Mouse (Mus musculus) MEL (cell line): Measurements from ENCODE around the gene D5Ertd579e. TPM values are rescaled to one million over a fixed set of nuclear protein-coding genes. Genes with fewer than 3 reads are reported as not detected.

Source experiments
- DNase-seq: peaks from one replicate; pipeline ENCODE4 v3.0.0; 2011; ENCODE audit warnings: low read depth, low spot score
- H3K27ac ChIP-seq: 2 replicates; pipeline ENCODE4 v1.5.1; 2012; ENCODE audit warnings: low read depth, mild to moderate bottlenecking, control low read depth, low read length, moderate library complexity; ENCODE audit not compliant: control insufficient read depth
- H3K27me3 ChIP-seq, 2 experiments: fragments of 150-350 bp in 1 of 2; sonication (generic) in 1 of 2; 2 replicates each; pipeline ENCODE4 v1.6.1; 2012; ENCODE audit warnings: low read length in 2 of 2, mild to moderate bottlenecking in 2 of 2, improper control_type of control experiment in 1 of 2, moderate library complexity in 1 of 2; ENCODE audit not compliant: insufficient read depth in 2 of 2, control insufficient read depth in 1 of 2
- H3K36me3 ChIP-seq, 2 experiments: 2 replicates each; pipeline ENCODE4 v1.6.1; 2012 to 2014; ENCODE audit warnings: low read length in 2 of 2, improper control_type of control experiment in 1 of 2, inconsistent platforms in 1 of 2, mild to moderate bottlenecking in 1 of 2; ENCODE audit not compliant: insufficient read depth in 2 of 2, control insufficient read depth in 1 of 2
- H3K4me1 ChIP-seq, 2 experiments: fragments of 150-350 bp in 1 of 2; sonication (generic) in 1 of 2; 2 replicates each; pipeline ENCODE4 v1.6.1; 2012; ENCODE audit warnings: low read length in 2 of 2, improper control_type of control experiment in 1 of 2, mild to moderate bottlenecking in 1 of 2; ENCODE audit not compliant: insufficient read depth in 2 of 2, control insufficient read depth in 1 of 2
- H3K4me3 ChIP-seq, 2 experiments: fragments of 150-350 bp in 1 of 2; sonication (generic) in 1 of 2; 2 replicates each; pipeline ENCODE4 v1.5.1; 2012; ENCODE audit warnings: low read depth in 2 of 2, low read length in 2 of 2, mild to moderate bottlenecking in 2 of 2, moderate library complexity in 2 of 2, control low read depth in 1 of 2, improper control_type of control experiment in 1 of 2; ENCODE audit not compliant: control insufficient read depth in 1 of 2, insufficient read depth in 1 of 2
- H3K79me2 ChIP-seq: 2 replicates; pipeline ENCODE4 v1.6.1; 2012; ENCODE audit warnings: mild to moderate bottlenecking, low read length, moderate library complexity; ENCODE audit not compliant: control insufficient read depth, poor library complexity, insufficient read depth
- H3K9ac ChIP-seq: 2 replicates; pipeline ENCODE4 v1.6.1; 2012; ENCODE audit warnings: low read depth, mild to moderate bottlenecking, control low read depth, low read length, moderate library complexity; ENCODE audit not compliant: control insufficient read depth, poor library complexity, severe bottlenecking
- H3K9me3 ChIP-seq: fragments of 150-350 bp; sonication (generic); replicated peaks from 2 replicates; pipeline ENCODE4 v1.6.1; 2012; ENCODE audit warnings: mild to moderate bottlenecking, low read length, improper control_type of control experiment, moderate library complexity; ENCODE audit not compliant: insufficient read depth
- BHLHE40 ChIP-seq: IDR thresholded peaks from 2 replicates; pipeline ENCODE4 v1.6.1; 2012; ENCODE audit warnings: low read depth, mild to moderate bottlenecking, inconsistent platforms, low read length, improper control_type of control experiment, borderline replicate concordance
- CHD1 ChIP-seq: IDR thresholded peaks from 2 replicates; pipeline ENCODE4 v1.6.1; 2012; ENCODE audit warnings: low read depth, mild to moderate bottlenecking, inconsistent platforms, low read length, improper control_type of control experiment
- CHD2 ChIP-seq: IDR thresholded peaks from 2 replicates; pipeline ENCODE4 v1.6.1; 2011; ENCODE audit warnings: low read length, improper control_type of control experiment
- CTCF ChIP-seq, 3 experiments: IDR thresholded peaks in 2 of 3; conservative IDR thresholded peaks in 1 of 3; 2 replicates each; pipeline ENCODE4 v1.5.1; 2011 to 2012; ENCODE audit warnings: low read length in 3 of 3, low read depth in 2 of 3, mild to moderate bottlenecking in 2 of 3, improper control_type of control experiment in 1 of 3, inconsistent platforms in 1 of 3, mixed read lengths in 1 of 3, moderate library complexity in 1 of 3; ENCODE audit not compliant: control insufficient read depth in 1 of 3, insufficient read depth in 1 of 3, poor library complexity in 1 of 3, severe bottlenecking in 1 of 3
- ELF1 ChIP-seq: IDR thresholded peaks from 2 replicates; pipeline ENCODE4 v1.6.1; 2014; ENCODE audit warnings: low read depth, mild to moderate bottlenecking, inconsistent platforms, low read length, improper control_type of control experiment, moderate library complexity
- EP300 ChIP-seq, 2 experiments: IDR thresholded peaks; 2 replicates each; pipeline ENCODE4 v1.6.1; 2011; ENCODE audit warnings: improper control_type of control experiment in 2 of 2, low read length in 2 of 2, low read depth in 1 of 2, mild to moderate bottlenecking in 1 of 2
- ETS1 ChIP-seq: IDR thresholded peaks from 2 replicates; pipeline ENCODE4 v1.6.1; 2012; ENCODE audit warnings: low read depth, mild to moderate bottlenecking, inconsistent platforms, low read length, improper control_type of control experiment, moderate library complexity
- GABPA ChIP-seq: IDR thresholded peaks from 2 replicates; pipeline ENCODE4 v1.6.1; 2012; ENCODE audit warnings: low read depth, mild to moderate bottlenecking, inconsistent platforms, low read length, improper control_type of control experiment, moderate library complexity
- GATA1 ChIP-seq: IDR thresholded peaks from 2 replicates; pipeline ENCODE4 v1.6.1; 2011; ENCODE audit warnings: low read depth, low read length, improper control_type of control experiment
- HCFC1 ChIP-seq: IDR thresholded peaks from 2 replicates; pipeline ENCODE4 v1.6.1; 2012; ENCODE audit warnings: low read depth, mild to moderate bottlenecking, inconsistent platforms, low read length, improper control_type of control experiment, moderate library complexity
- MAFK ChIP-seq: IDR thresholded peaks from 2 replicates; pipeline ENCODE4 v1.6.1; 2011; ENCODE audit warnings: low read depth, mild to moderate bottlenecking, low read length, improper control_type of control experiment, borderline replicate concordance
- MAX ChIP-seq: IDR thresholded peaks from 2 replicates; pipeline ENCODE4 v1.6.1; 2011; ENCODE audit warnings: low read length, improper control_type of control experiment
- MAZ ChIP-seq: IDR thresholded peaks from 2 replicates; pipeline ENCODE4 v1.6.1; 2012; ENCODE audit warnings: low read depth, mild to moderate bottlenecking, inconsistent platforms, low read length, improper control_type of control experiment
- MXI1 ChIP-seq: IDR thresholded peaks from 2 replicates; pipeline ENCODE4 v1.6.1; 2011; ENCODE audit warnings: mild to moderate bottlenecking, low read depth, low read length, improper control_type of control experiment
- MYB ChIP-seq: IDR thresholded peaks from 2 replicates; pipeline ENCODE4 v1.6.1; 2011; ENCODE audit warnings: mild to moderate bottlenecking, low read depth, low read length, improper control_type of control experiment
- MYC ChIP-seq: IDR thresholded peaks from 2 replicates; pipeline ENCODE4 v1.6.1; 2011; ENCODE audit warnings: low read depth, mild to moderate bottlenecking, low read length, improper control_type of control experiment, moderate library complexity
- POLR2A ChIP-seq, 2 experiments: IDR thresholded peaks; 2 replicates each; pipeline ENCODE4 v1.6.1; 2011 to 2012; ENCODE audit warnings: low read length in 2 of 2, mild to moderate bottlenecking in 2 of 2, control low read depth in 1 of 2, improper control_type of control experiment in 1 of 2, low read depth in 1 of 2, moderate library complexity in 1 of 2; ENCODE audit not compliant: control insufficient read depth in 1 of 2, insufficient read depth in 1 of 2, poor library complexity in 1 of 2
- RCOR1 ChIP-seq: IDR thresholded peaks from 2 replicates; pipeline ENCODE4 v1.6.1; 2012; ENCODE audit warnings: low read depth, mild to moderate bottlenecking, inconsistent platforms, low read length, improper control_type of control experiment
- SIN3A ChIP-seq: IDR thresholded peaks from 2 replicates; pipeline ENCODE4 v1.6.1; 2012; ENCODE audit warnings: low read length, improper control_type of control experiment, inconsistent platforms
- TAL1 ChIP-seq: IDR thresholded peaks from 2 replicates; pipeline ENCODE4 v1.6.1; 2012; ENCODE audit warnings: mild to moderate bottlenecking, inconsistent platforms, low read length, moderate library complexity, mixed read lengths
- TBP ChIP-seq: IDR thresholded peaks from 2 replicates; pipeline ENCODE4 v1.8.0; 2011; ENCODE audit warnings: low read depth, low read length, improper control_type of control experiment
- TCF12 ChIP-seq: IDR thresholded peaks from 2 replicates; pipeline ENCODE4 v1.6.1; 2014; ENCODE audit warnings: low read depth, mild to moderate bottlenecking, inconsistent platforms, low read length, improper control_type of control experiment, moderate library complexity
- USF1 ChIP-seq: IDR thresholded peaks from 2 replicates; pipeline ENCODE4 v1.6.1; 2014; ENCODE audit warnings: low read depth, mild to moderate bottlenecking, inconsistent platforms, low read length, improper control_type of control experiment, moderate library complexity
- USF2 ChIP-seq, 2 experiments: IDR thresholded peaks; 2 replicates each; pipeline ENCODE4 v1.6.1; 2011 to 2012; ENCODE audit warnings: improper control_type of control experiment in 2 of 2, low read length in 2 of 2, borderline replicate concordance in 1 of 2, inconsistent platforms in 1 of 2, low read depth in 1 of 2, mild to moderate bottlenecking in 1 of 2; ENCODE audit not compliant: insufficient read depth in 1 of 2
- ZC3H11A ChIP-seq: IDR thresholded peaks from 2 replicates; pipeline ENCODE4 v1.6.1; 2012; ENCODE audit warnings: low read depth, mild to moderate bottlenecking, inconsistent platforms, low read length, improper control_type of control experiment
- ZKSCAN1 ChIP-seq: IDR thresholded peaks from 2 replicates; pipeline ENCODE4 v1.6.1; 2012; ENCODE audit warnings: low read depth, mild to moderate bottlenecking, inconsistent platforms, low read length, improper control_type of control experiment, moderate library complexity
- ZMIZ1 ChIP-seq: IDR thresholded peaks from 2 replicates; pipeline ENCODE4 v1.6.1; 2012; ENCODE audit warnings: low read depth, mild to moderate bottlenecking, inconsistent platforms, low read length, improper control_type of control experiment, moderate library complexity
- ZNF384 ChIP-seq: IDR thresholded peaks from 2 replicates; pipeline ENCODE4 v1.6.1; 2012; ENCODE audit warnings: low read depth, mild to moderate bottlenecking, inconsistent platforms, low read length, improper control_type of control experiment
- polyA plus RNA-seq, 2 experiments: library from polyadenylated mRNA; stranded (reverse) in 1 of 2; unstranded in 1 of 2; fragments of >175 nt in 1 of 2; fragments of >200 nt in 1 of 2; gene quantifications; 2 replicates each; pipeline versions ENCODE4 v1.2.1 to v1.2.4; 2012; ENCODE audit warnings: low replicate concordance in 2 of 2, low read depth in 1 of 2; ENCODE audit not compliant: insufficient read length in 2 of 2, insufficient read depth in 1 of 2, missing spikeins in 1 of 2
- total RNA-seq: library from RNA; depleted of rRNA; stranded (reverse); fragments of 300-350 nt; gene quantifications from 2 replicates; pipeline ENCODE4 v1.2.3, GENCODE M21; 2012

D5Ertd579e gene
- total and polyA plus RNA-seq, 3 experiments: 15.9 to 31.1 TPM; not detected in 1

DNA sequence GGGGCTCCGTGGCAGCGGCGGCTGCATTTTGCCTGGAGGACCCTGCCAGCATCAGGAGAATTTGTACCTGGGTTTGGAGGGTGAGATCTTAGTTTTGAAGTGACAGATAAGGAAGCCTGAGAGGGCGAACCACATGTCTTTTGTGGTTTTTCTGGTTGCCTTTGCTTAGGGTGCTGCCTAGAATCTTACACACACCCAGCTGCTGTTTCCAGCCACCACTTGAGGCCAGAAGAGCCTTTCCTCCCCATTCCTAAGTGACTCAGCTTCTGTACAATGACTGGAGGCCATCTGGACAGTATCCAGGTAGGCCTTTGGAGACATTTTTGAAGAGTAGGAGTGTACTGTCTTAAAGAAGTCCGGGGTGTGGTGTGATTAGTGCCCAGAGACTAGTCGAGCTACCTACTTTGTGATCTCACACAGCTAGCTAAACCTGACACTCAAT is 26.6 kb upstream of the D5Ertd579e start:
- H3K27ac ChIP-seq: peak overlapping the region; percentile 48
- H3K36me3 ChIP-seq: peaks cover 0 to 33% of the 10 kb centered on the region in 2 experiments; a peak in 2 of 4 replicates
- TF ChIP-seq USF1: peak; percentile 81
- peak; percentile 66 for TF ChIP-seq TCF12
- no peak for TF ChIP-seq USF2 (IDR thresholded peaks at IDR 0.05; ENCODE audit: borderline replicate concordance in 1 of 2, insufficient read depth in 1 of 2, low read depth in 1 of 2, low read length in 2 of 2)
- peak; percentile 58 to 73 for TF ChIP-seq EP300 (IDR thresholded peaks at IDR 0.05; ENCODE audit: low read depth in 1 of 2, low read length in 2 of 2)
- TF ChIP-seq MAX: peak; percentile 78
- TF ChIP-seq MXI1: peak; percentile 90
- TF ChIP-seq MYC: peak; percentile 69; the same call in 1 of the 2 replicates
- no peak for TF ChIP-seq POLR2A (IDR thresholded peaks at IDR 0.05; ENCODE audit: control insufficient read depth in 1 of 2, insufficient read depth in 1 of 2, low read depth in 1 of 2, low read length in 2 of 2, poor library complexity in 1 of 2)
- no peak for TF ChIP-seq CHD2
- no peak for TF ChIP-seq MYB
- peak; percentile 16; the same call in 1 of the 2 replicates for TF ChIP-seq BHLHE40
- TF ChIP-seq GATA1: peak; percentile 72
- peak; percentile 76 for TF ChIP-seq SIN3A
- TF ChIP-seq ZC3H11A: peak; percentile 5; the same call in 1 of the 2 replicates
- TF ChIP-seq TBP: 0 out of 2 replicates have a peak, but pooled peaks have one; percentile 37
- TF ChIP-seq RCOR1: peak; percentile 88
- TF ChIP-seq ETS1: peak; percentile 88
- TF ChIP-seq MAFK: 0 out of 2 replicates have a peak, but pooled peaks have one; percentile 51
- TF ChIP-seq TAL1: peak; percentile 38
- no peak overlapping the region for H3K9ac ChIP-seq
- H3K79me2 ChIP-seq: no peaks in the 10 kb centered on the region
- H3K27me3 ChIP-seq: no peaks in the 10 kb centered on the region
- H3K4me1 ChIP-seq: peaks cover 16 to 38% of the 10 kb centered on the region in 2 experiments
- no peak overlapping the region for H3K4me3 ChIP-seq
- DNase-seq: peak; percentile 89
- H3K9me3 ChIP-seq: no peaks in the 10 kb centered on the region

- Histone ChIP-seq H3K27ac (peak overlapping the region; percentile 20), H3K9ac (no peak overlapping the region), H3K36me3 (peaks cover 0 to 33% of the 10 kb centered on the region in 2 experiments; a peak in 2 of 4 replicates), H3K4me3 (no peak overlapping the region), H3K9me3 (no peaks in the 10 kb centered on the region), H3K4me1 (peaks cover 16 to 38% of the 10 kb centered on the region in 2 experiments), H3K79me2 (no peaks in the 10 kb centered on the region), H3K27me3 (no peaks in the 10 kb centered on the region)
- DNase-seq: peak; percentile 85
- peak; percentile 68 for TF ChIP-seq SIN3A
- no peak for TF ChIP-seq CHD1
- no peak for TF ChIP-seq ZKSCAN1
- TF ChIP-seq MXI1: peak; percentile 58
- no peak for TF ChIP-seq ZNF384
- TF ChIP-seq EP300 (IDR thresholded peaks at IDR 0.05; ENCODE audit: low read depth in 1 of 2, low read length in 2 of 2): peak; percentile 69 to 93
- TF ChIP-seq ETS1: peak; percentile 79
- no peak for TF ChIP-seq GABPA
- TF ChIP-seq ZMIZ1: no peak
- peak; percentile 73 for TF ChIP-seq GATA1
- TF ChIP-seq TBP: no peak
- TF ChIP-seq BHLHE40: peak; percentile 80
- no peak for TF ChIP-seq POLR2A (IDR thresholded peaks at IDR 0.05; ENCODE audit: control insufficient read depth in 1 of 2, insufficient read depth in 1 of 2, low read depth in 1 of 2, low read length in 2 of 2, poor library complexity in 1 of 2)
- no peak for TF ChIP-seq CTCF (IDR thresholded peaks at IDR 0.05 in 2 of 3, conservative IDR thresholded peaks at IDR 0.05 in 1 of 3; ENCODE audit: control insufficient read depth in 1 of 3, insufficient read depth in 1 of 3, low read depth in 2 of 3, low read length in 3 of 3, poor library complexity in 1 of 3, severe bottlenecking in 1 of 3)
- TF ChIP-seq MAFK: no peak; the same call in 1 of the 2 replicates
- TF ChIP-seq HCFC1: no peak
- no peak for TF ChIP-seq MAZ
- no peak for TF ChIP-seq USF2 (IDR thresholded peaks at IDR 0.05; ENCODE audit: borderline replicate concordance in 1 of 2, insufficient read depth in 1 of 2, low read depth in 1 of 2, low read length in 2 of 2)
- TF ChIP-seq USF1: no peak
- no peak for TF ChIP-seq ELF1
These were observed 25.0 kb upstream of the D5Ertd579e start for GRCm38 (mm10) chr5:36720710-36721375.
